Mouse (Mus musculus) midbrain, embryonic 14.5 days (tissue): ENCODE measurements at regions not wholly inside any gene's neighbourhood (a gene's known extent, or its start where the extent isn't known, plus 50 kb on each side); places are given as distances from the start of the nearest gene placed in this dataset.

Experiments
- ATAC-seq: fragments of 200-750 bp; cut with Nextera tagmentation; 2 replicates; pipeline ENCODE4 v1.8.0; 2017; ENCODE audit warnings: moderate number of reproducible peaks, moderate library complexity; ENCODE audit not compliant: low FRiP score, low TSS enrichment
- DNase-seq: peaks from one replicate; pipeline ENCODE4 v3.0.0-alpha.2; 2015
- H3K27ac ChIP-seq: fragments of 300-500 bp; sonication (generic); replicated peaks from 2 replicates; pipeline ENCODE4 v1.5.1; 2014; ENCODE audit warnings: mild to moderate bottlenecking, low read depth, low read length, moderate library complexity
- H3K27me3 ChIP-seq: fragments of 300-500 bp; sonication (generic); 2 replicates; pipeline ENCODE4 v1.6.1; 2014; ENCODE audit warnings: low read length, control low read depth, mixed read lengths; ENCODE audit not compliant: control insufficient read depth, insufficient read depth
- H3K36me3 ChIP-seq: fragments of 300-500 bp; sonication (generic); 2 replicates; pipeline ENCODE4 v1.6.1; 2014; ENCODE audit warnings: low read length, control low read depth; ENCODE audit not compliant: control insufficient read depth, insufficient read depth
- H3K4me1 ChIP-seq: fragments of 300-500 bp; sonication (generic); 2 replicates; pipeline ENCODE4 v1.6.1; 2014; ENCODE audit warnings: mild to moderate bottlenecking, antibody characterized with exemption, low read length, control low read depth; ENCODE audit not compliant: control insufficient read depth, insufficient read depth
- H3K4me2 ChIP-seq: fragments of 300-500 bp; sonication (generic); 2 replicates; pipeline ENCODE4 v1.6.1; 2014; ENCODE audit warnings: mild to moderate bottlenecking, low read length, moderate library complexity
- H3K4me3 ChIP-seq: fragments of 300-500 bp; sonication (generic); replicated peaks from 2 replicates; pipeline ENCODE4 v1.5.1; 2014; ENCODE audit warnings: low read depth, low read length
- H3K9ac ChIP-seq: fragments of 300-500 bp; sonication (generic); replicated peaks from 2 replicates; pipeline ENCODE4 v1.6.1; 2014; ENCODE audit warnings: mild to moderate bottlenecking, low read length, moderate library complexity
- H3K9me3 ChIP-seq: fragments of 300-500 bp; sonication (generic); 2 replicates; pipeline ENCODE4 v1.6.1; 2016; ENCODE audit warnings: low read length, control low read depth, mixed read lengths; ENCODE audit not compliant: control insufficient read depth
- WGBS: fragments of 180-500 bp; shearing (Covaris S2); extraction: QIAGEN DNeasy Blood & Tissue Kit; methylation state at CpG from one replicate; pipeline ENCODE4 v1.1.7; 2014; 5-methylcytosine and 5-hydroxymethylcytosine counted together

- Histone ChIP-seq H3K36me3 (no peaks in the 10 kb centered on the region), H3K4me3 (no peak overlapping the region), H3K27ac (no peak overlapping the region), H3K9me3 (no peaks in the 10 kb centered on the region), H3K4me2 (no peak overlapping the region), H3K9ac (no peak overlapping the region), H3K4me1 (no peaks in the 10 kb centered on the region), H3K27me3 (no peaks in the 10 kb centered on the region)
- no peak for ATAC-seq
- no peak for DNase-seq
- 85% methylated on average over 5 of the region's 5 CpGs for WGBS
Measured at GRCm38 (mm10) chr9:71420064-71420463, 65.7 kb downstream of the Polr2m start.

GRCm38 (mm10) chr9:71418531-71418930 lies 67.2 kb downstream of the Polr2m start:
- no peaks in the 10 kb centered on the region for H3K36me3 ChIP-seq
- ATAC-seq (no peak), DNase-seq (no peak)
- no peaks in the 10 kb centered on the region for H3K27me3 ChIP-seq
- no peak overlapping the region for H3K9ac ChIP-seq
- no peaks in the 10 kb centered on the region for H3K9me3 ChIP-seq
- H3K4me1 ChIP-seq = no peaks in the 10 kb centered on the region
- no peak overlapping the region for H3K4me2 ChIP-seq
- H3K4me3 ChIP-seq = no peak overlapping the region
- WGBS = 88% methylated on average over 4 of the region's 4 CpGs
- no peak overlapping the region for H3K27ac ChIP-seq

- H3K27ac ChIP-seq = no peak overlapping the region
- H3K4me3 ChIP-seq = no peak overlapping the region
- H3K4me2 ChIP-seq = no peak overlapping the region
- 84% methylated on average over 4 of the region's 4 CpGs for WGBS
- no peaks in the 10 kb centered on the region for H3K36me3 ChIP-seq
- no peaks in the 10 kb centered on the region for H3K4me1 ChIP-seq
- no peaks in the 10 kb centered on the region for H3K9me3 ChIP-seq
- H3K27me3 ChIP-seq = no peaks in the 10 kb centered on the region
- H3K9ac ChIP-seq = no peak overlapping the region
- ATAC-seq = no peak
- DNase-seq = no peak
Measured at GRCm38 (mm10) chr9:71417248-71417647, 68.5 kb downstream of the Polr2m start.

GRCm38 (mm10) chr9:71411171-71411570 lies 74.6 kb downstream of the Polr2m start:
- Histone ChIP-seq H3K36me3 (no peaks in the 10 kb centered on the region), H3K4me3 (no peak overlapping the region), H3K27me3 (no peaks in the 10 kb centered on the region), H3K9me3 (no peaks in the 10 kb centered on the region), H3K27ac (no peak overlapping the region), H3K4me2 (no peak overlapping the region), H3K9ac (no peak overlapping the region), H3K4me1 (no peaks in the 10 kb centered on the region)
- ATAC-seq = no peak
- WGBS = 79% methylated on average over 1 of the region's 1 CpGs
- DNase-seq = no peak

GRCm38 (mm10) chr9:71409925-71410324 lies 75.8 kb downstream of the Polr2m start:
- WGBS = 86% methylated on average over 1 of the region's 1 CpGs
- H3K9ac ChIP-seq = no peak overlapping the region
- no peak overlapping the region for H3K4me2 ChIP-seq
- H3K4me1 ChIP-seq = no peaks in the 10 kb centered on the region
- no peaks in the 10 kb centered on the region for H3K9me3 ChIP-seq
- H3K27me3 ChIP-seq = no peaks in the 10 kb centered on the region
- H3K4me3 ChIP-seq = no peak overlapping the region
- DNase-seq (no peak), ATAC-seq (no peak)
- H3K27ac ChIP-seq = no peak overlapping the region
- H3K36me3 ChIP-seq = no peaks in the 10 kb centered on the region

GRCm38 (mm10) chr9:71408946-71409345 lies 76.8 kb downstream of the Polr2m start:
- Histone ChIP-seq H3K9me3 (no peaks in the 10 kb centered on the region), H3K27me3 (no peaks in the 10 kb centered on the region), H3K9ac (no peak overlapping the region), H3K4me1 (no peaks in the 10 kb centered on the region), H3K27ac (no peak overlapping the region), H3K4me2 (no peak overlapping the region), H3K36me3 (no peaks in the 10 kb centered on the region), H3K4me3 (no peak overlapping the region)
- 76% methylated on average over 5 of the region's 5 CpGs for WGBS
- DNase-seq = peak; percentile 9
- ATAC-seq = no peak

GRCm38 (mm10) chr9:71404396-71405135 lies 81.2 kb downstream of the Polr2m start:
- WGBS = 79% methylated on average over 8 of the region's 8 CpGs
- no peak overlapping the region for H3K4me3 ChIP-seq
- no peak overlapping the region for H3K27ac ChIP-seq
- H3K27me3 ChIP-seq = no peaks in the 10 kb centered on the region
- no peak overlapping the region for H3K9ac ChIP-seq
- H3K4me1 ChIP-seq = no peaks in the 10 kb centered on the region
- ATAC-seq (no peak), DNase-seq (no peak)
- H3K9me3 ChIP-seq = no peaks in the 10 kb centered on the region
- H3K36me3 ChIP-seq = no peaks in the 10 kb centered on the region
- no peak overlapping the region for H3K4me2 ChIP-seq

GRCm38 (mm10) chr9:71401667-71402066 lies 84.1 kb downstream of the Polr2m start:
- Histone ChIP-seq H3K4me3 (no peak overlapping the region), H3K9ac (no peak overlapping the region), H3K27ac (no peak overlapping the region), H3K4me1 (no peaks in the 10 kb centered on the region), H3K4me2 (no peak overlapping the region), H3K27me3 (no peaks in the 10 kb centered on the region), H3K36me3 (no peaks in the 10 kb centered on the region), H3K9me3 (no peaks in the 10 kb centered on the region)
- ATAC-seq = no peak
- 72% methylated on average over 1 of the region's 1 CpGs for WGBS
- DNase-seq = no peak

- H3K9ac ChIP-seq = no peak overlapping the region
- H3K9me3 ChIP-seq = no peaks in the 10 kb centered on the region
- H3K4me1 ChIP-seq = no peaks in the 10 kb centered on the region
- H3K27me3 ChIP-seq = no peaks in the 10 kb centered on the region
- DNase-seq (no peak), ATAC-seq (no peak)
- 41% methylated on average over 1 of the region's 1 CpGs for WGBS
- H3K27ac ChIP-seq = no peak overlapping the region
- H3K36me3 ChIP-seq = no peaks in the 10 kb centered on the region
- no peak overlapping the region for H3K4me2 ChIP-seq
- no peak overlapping the region for H3K4me3 ChIP-seq
Measured at GRCm38 (mm10) chr9:71399346-71399745, 86.4 kb downstream of the Polr2m start.
